Mouse (Mus musculus): ENCODE measurements around the gene Kcnb1. TPM values are rescaled to one million over a fixed set of nuclear protein-coding genes. Genes with fewer than 3 reads are reported as not detected.
A peak's percentile ranks its signal among the peaks of the same experiment; 100 is the strongest.

The Kcnb1 gene
- total and polyA plus RNA-seq, 2 experiments from 2014 or later: 6.4 to 29.8 TPM

DNA sequence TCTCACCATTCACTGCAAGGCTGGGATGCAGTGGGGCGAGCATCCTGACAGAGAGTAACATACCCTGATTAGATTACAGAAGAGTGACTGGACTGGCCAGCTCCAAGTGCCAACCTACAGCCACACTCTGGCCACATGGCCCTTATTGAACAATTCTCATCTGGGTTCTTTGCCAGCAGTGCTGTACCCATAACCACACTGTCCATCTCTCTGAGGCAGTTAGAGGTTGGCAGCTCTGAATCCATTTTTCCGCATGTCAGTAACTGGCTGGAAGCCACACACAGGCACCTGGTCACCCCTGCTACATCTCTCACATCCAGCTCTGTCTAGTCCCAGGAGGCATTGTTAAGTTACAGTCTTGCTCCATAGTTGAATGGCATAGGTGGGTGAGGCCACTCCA is 46.0 kb downstream of the Kcnb1 start:
- DNase-seq (ENCODE audit: low spot score) (no peak), ATAC-seq (ENCODE audit: low FRiP score) (no peak)
- Histone ChIP-seq H3K27ac (ENCODE audit: low read depth, low read length) (no peak overlapping the region), H3K4me1 (ENCODE audit: insufficient read depth, low read length) (0 out of 2 replicates have a peak, but pooled peaks cover 6% of the 10 kb centered on the region), H3K4me3 (ENCODE audit: low read depth, low read length) (no peak overlapping the region), H3K27me3 (ENCODE audit: insufficient read depth, low read length) (no peaks in the 10 kb centered on the region), H3K9ac (replicated peaks; ENCODE audit: low read length, poor library complexity, severe bottlenecking) (no peak overlapping the region), H3K9me3 (ENCODE audit: low read length) (no peaks in the 10 kb centered on the region), H3K4me2 (ENCODE audit: low read depth, low read length, poor library complexity, severe bottlenecking) (no peak overlapping the region), H3K36me3 (ENCODE audit: insufficient read depth, low read length) (no peaks in the 10 kb centered on the region)
- TF ChIP-seq CTCF (IDR thresholded peaks at IDR 0.05): no peak
- WGBS: 65% methylated on average over 2 of the region's 2 CpGs

GRCm38 (mm10) chr2:167142282-167142681 is 47.7 kb downstream of the Kcnb1 start:
- no peak for TF ChIP-seq CTCF (IDR thresholded peaks at IDR 0.05)
- Histone ChIP-seq H3K4me2 (ENCODE audit: low read depth, low read length, poor library complexity, severe bottlenecking) (no peak overlapping the region), H3K9ac (replicated peaks; ENCODE audit: low read length, poor library complexity, severe bottlenecking) (no peak overlapping the region), H3K4me3 (ENCODE audit: low read depth, low read length) (no peak overlapping the region), H3K9me3 (ENCODE audit: low read length) (no peaks in the 10 kb centered on the region), H3K27me3 (ENCODE audit: insufficient read depth, low read length) (no peaks in the 10 kb centered on the region), H3K27ac (ENCODE audit: low read depth, low read length) (no peak overlapping the region), H3K36me3 (ENCODE audit: insufficient read depth, low read length) (no peaks in the 10 kb centered on the region), H3K4me1 (ENCODE audit: insufficient read depth, low read length) (0 out of 2 replicates have a peak, but pooled peaks cover 6% of the 10 kb centered on the region)
- ATAC-seq (ENCODE audit: low FRiP score) (no peak), DNase-seq (ENCODE audit: low spot score) (no peak)
- 79% methylated on average over 3 of the region's 3 CpGs for WGBS

DNA sequence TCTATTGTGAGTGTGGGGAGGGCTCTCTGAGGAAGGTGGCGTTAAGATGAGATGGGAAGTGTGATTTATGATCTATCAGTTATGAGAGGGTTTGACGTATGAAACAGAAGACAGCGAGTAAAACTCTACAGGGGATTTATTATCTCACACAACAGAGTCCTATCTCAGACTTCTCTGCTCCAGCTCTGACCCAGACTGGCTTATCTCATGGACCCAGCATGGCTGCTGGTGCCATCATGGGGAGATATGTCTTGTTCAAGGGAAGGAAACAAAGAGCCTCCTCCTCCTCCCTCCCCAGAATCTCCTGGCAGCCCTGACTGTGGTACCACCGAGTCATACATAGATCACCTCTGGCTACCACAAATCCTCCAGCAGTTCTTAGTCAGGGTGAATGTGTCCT is 48.1 kb downstream of the Kcnb1 start:
- WGBS: 78% methylated on average over 4 of the region's 4 CpGs
- ATAC-seq (ENCODE audit: low FRiP score) (no peak), DNase-seq (ENCODE audit: low spot score) (no peak)
- Histone ChIP-seq H3K27me3 (ENCODE audit: insufficient read depth, low read length) (no peaks in the 10 kb centered on the region), H3K27ac (ENCODE audit: low read depth, low read length) (no peak overlapping the region), H3K9me3 (ENCODE audit: low read length) (no peaks in the 10 kb centered on the region), H3K4me2 (ENCODE audit: low read depth, low read length, poor library complexity, severe bottlenecking) (no peak overlapping the region), H3K36me3 (ENCODE audit: insufficient read depth, low read length) (no peaks in the 10 kb centered on the region), H3K9ac (replicated peaks; ENCODE audit: low read length, poor library complexity, severe bottlenecking) (no peak overlapping the region), H3K4me1 (ENCODE audit: insufficient read depth, low read length) (peaks cover 10% of the 10 kb centered on the region; the same call in 1 of the 2 replicates), H3K4me3 (ENCODE audit: low read depth, low read length) (no peak overlapping the region)
- no peak for TF ChIP-seq CTCF (IDR thresholded peaks at IDR 0.05)

GRCm38 (mm10) chr2:167139801-167140269 is 50.1 kb downstream of the Kcnb1 start:
- Histone ChIP-seq H3K9ac (replicated peaks; ENCODE audit: low read length, poor library complexity, severe bottlenecking) (no peak overlapping the region), H3K36me3 (ENCODE audit: insufficient read depth, low read length) (no peaks in the 10 kb centered on the region), H3K9me3 (ENCODE audit: low read length) (no peaks in the 10 kb centered on the region), H3K4me3 (ENCODE audit: low read depth, low read length) (no peak overlapping the region), H3K4me1 (ENCODE audit: insufficient read depth, low read length) (peaks cover 7% of the 10 kb centered on the region; the same call in 1 of the 2 replicates), H3K27ac (ENCODE audit: low read depth, low read length) (no peak overlapping the region), H3K27me3 (ENCODE audit: insufficient read depth, low read length) (no peaks in the 10 kb centered on the region), H3K4me2 (ENCODE audit: low read depth, low read length, poor library complexity, severe bottlenecking) (no peak overlapping the region)
- ATAC-seq (ENCODE audit: low FRiP score) (no peak), DNase-seq (ENCODE audit: low spot score) (no peak)
- 68% methylated on average over 13 of the region's 13 CpGs for WGBS
- TF ChIP-seq CTCF (IDR thresholded peaks at IDR 0.05): no peak

- Histone ChIP-seq H3K27ac (ENCODE audit: low read depth, low read length) (no peak overlapping the region), H3K9ac (replicated peaks; ENCODE audit: low read length, poor library complexity, severe bottlenecking) (no peak overlapping the region), H3K4me3 (ENCODE audit: low read depth, low read length) (no peak overlapping the region), H3K4me1 (ENCODE audit: insufficient read depth, low read length) (peaks cover 7% of the 10 kb centered on the region; the same call in 1 of the 2 replicates), H3K27me3 (ENCODE audit: insufficient read depth, low read length) (no peaks in the 10 kb centered on the region), H3K36me3 (ENCODE audit: insufficient read depth, low read length) (no peaks in the 10 kb centered on the region), H3K9me3 (ENCODE audit: low read length) (no peaks in the 10 kb centered on the region), H3K4me2 (ENCODE audit: low read depth, low read length, poor library complexity, severe bottlenecking) (no peak overlapping the region)
- 68% methylated on average over 6 of the region's 6 CpGs for WGBS
- TF ChIP-seq CTCF (IDR thresholded peaks at IDR 0.05): no peak
- DNase-seq (ENCODE audit: low spot score) (no peak), ATAC-seq (ENCODE audit: low FRiP score) (no peak)
Observed at GRCm38 (mm10) chr2:167138611-167139010, 51.3 kb downstream of the Kcnb1 start.

- 21% methylated on average over 14 of the region's 14 CpGs for WGBS
- no peak for TF ChIP-seq CTCF (IDR thresholded peaks at IDR 0.05)
- Histone ChIP-seq H3K4me2 (ENCODE audit: low read depth, low read length, poor library complexity, severe bottlenecking) (peak overlapping the region; percentile 22; the same call in 1 of the 2 replicates), H3K9ac (replicated peaks; ENCODE audit: low read length, poor library complexity, severe bottlenecking) (no peak overlapping the region), H3K27me3 (ENCODE audit: insufficient read depth, low read length) (no peaks in the 10 kb centered on the region), H3K27ac (ENCODE audit: low read depth, low read length) (peak overlapping the region; percentile 59; the same call in 1 of the 2 replicates), H3K4me3 (ENCODE audit: low read depth, low read length) (no peak overlapping the region), H3K9me3 (ENCODE audit: low read length) (no peaks in the 10 kb centered on the region), H3K36me3 (ENCODE audit: insufficient read depth, low read length) (no peaks in the 10 kb centered on the region), H3K4me1 (ENCODE audit: insufficient read depth, low read length) (peaks cover 7% of the 10 kb centered on the region; the same call in 1 of the 2 replicates)
- peak; percentile 80 for DNase-seq (ENCODE audit: low spot score)
- peak; percentile 68 for ATAC-seq (ENCODE audit: low FRiP score)
Observed at GRCm38 (mm10) chr2:167136909-167137308, 53.0 kb downstream of the Kcnb1 start.

Data from midbrain, postnatal 0 days (tissue).